Mouse (Mus musculus): ENCODE measurements around the gene Clock. TPM values are rescaled to one million over a fixed set of nuclear protein-coding genes. Genes with fewer than 3 reads are reported as not detected.

Gene Clock
- polyA plus RNA-seq, 1 experiment from 2014 or later = 11.6 TPM

- WGBS = 94% methylated on average over 6 of the region's 6 CpGs
- ATAC-seq (ENCODE audit: low FRiP score) = no peak
- H3K27ac ChIP-seq (ENCODE audit: low read depth, low read length) = no peak overlapping the region
Measured at GRCm38 (mm10) chr5:76161491-76161890, 143.1 kb downstream of the Clock start.

GRCm38 (mm10) chr5:76160086-76160485 is 144.5 kb downstream of the Clock start:
- no peak for DNase-seq (ENCODE audit: low spot score, missing footprints)
- H3K27me3 ChIP-seq (ENCODE audit: control insufficient read depth, insufficient read depth, low read length) = no peaks in the 10 kb centered on the region
- H3K9ac ChIP-seq (ENCODE audit: low read length) = no peak overlapping the region
- no peaks in the 10 kb centered on the region for H3K36me3 ChIP-seq (ENCODE audit: control insufficient read depth, insufficient read depth, low read length)
- H3K9me3 ChIP-seq (ENCODE audit: control insufficient read depth, low read length) = no peaks in the 10 kb centered on the region
- no peaks in the 10 kb centered on the region; the same call in 1 of the 2 replicates for H3K4me1 ChIP-seq (ENCODE audit: control insufficient read depth, insufficient read depth, low read length)
- no peak overlapping the region for H3K4me3 ChIP-seq (ENCODE audit: low read depth, low read length)
- no peak overlapping the region for H3K4me2 ChIP-seq
- ATAC-seq (ENCODE audit: low FRiP score) = no peak
- H3K27ac ChIP-seq (ENCODE audit: low read depth, low read length) = no peak overlapping the region
- 81% methylated on average over 3 of the region's 3 CpGs for WGBS

More at GRCm38 (mm10) chr5:76161491-76161890, 143.1 kb downstream of the Clock start:
- H3K9me3 ChIP-seq (ENCODE audit: control insufficient read depth, low read length) = no peaks in the 10 kb centered on the region
- H3K4me2 ChIP-seq = no peak overlapping the region
- no peaks in the 10 kb centered on the region for H3K36me3 ChIP-seq (ENCODE audit: control insufficient read depth, insufficient read depth, low read length)
- H3K4me1 ChIP-seq (ENCODE audit: control insufficient read depth, insufficient read depth, low read length) = no peaks in the 10 kb centered on the region; the same call in 1 of the 2 replicates
- no peaks in the 10 kb centered on the region for H3K27me3 ChIP-seq (ENCODE audit: control insufficient read depth, insufficient read depth, low read length)
- H3K4me3 ChIP-seq (ENCODE audit: low read depth, low read length) = no peak overlapping the region
- no peak for DNase-seq (ENCODE audit: low spot score, missing footprints)
- H3K9ac ChIP-seq (ENCODE audit: low read length) = no peak overlapping the region

Other genes starting within 250 kb of the Clock start
- gene Srd5a3, start 164.5 kb downstream of the Clock start, polyA plus RNA-seq (2014; fragmentation: Nextera tagmentation; extraction: Ambion mirVana) = 14.2 and 14.7 TPM in 2 replicates
- 100 and 102 TPM in 2 replicates for gene Tmem165, start 120.9 kb downstream of the Clock start, polyA plus RNA-seq (2014; fragmentation: Nextera tagmentation; extraction: Ambion mirVana)
- gene Pdcl2, start 26.4 kb upstream of the Clock start, polyA plus RNA-seq (2014; fragmentation: Nextera tagmentation; extraction: Ambion mirVana) = not detected in 2 replicates
- gene Nmu, start 59.0 kb upstream of the Clock start, polyA plus RNA-seq (2014; fragmentation: Nextera tagmentation; extraction: Ambion mirVana) = 0.21 and 0.22 TPM in 2 replicates
- gene Gm7271, start 179.2 kb upstream of the Clock start, polyA plus RNA-seq (2014; fragmentation: Nextera tagmentation; extraction: Ambion mirVana) = 0.33 and 0.47 TPM in 2 replicates
- 49.1 and 56.6 TPM in 2 replicates for gene Exoc1, start 224.5 kb upstream of the Clock start, polyA plus RNA-seq (2014; fragmentation: Nextera tagmentation; extraction: Ambion mirVana)